Mouse (Mus musculus) heart, postnatal 14 days (tissue): ENCODE results near the gene Srgap2. TPM values are rescaled to one million over a fixed set of nuclear protein-coding genes. Genes with fewer than 3 reads are reported as not detected.
A peak's percentile ranks its signal among the peaks of the same experiment; 100 is the strongest.

ENCODE experiments used
- DNase-seq, 2 experiments: peaks; one replicate each; pipeline ENCODE4 v3.0.0; 2021 to 2022
- intact Hi-C: fragments of 180-260 bp; cut with DNase I; formaldehyde crosslinking; loops from one replicate; pipeline ENCODE4 v1.15.1; 2025
- total RNA-seq, 2 experiments: library from RNA; stranded (reverse); gene quantifications; 2 replicates each; pipeline ENCODE4 v1.2.3; 2021

Srgap2 gene
- total RNA-seq, 2 experiments from 2014 or later: 25.0 to 29.4 TPM

GRCm38 (mm10) chr1:131481391-131481790, 45.8 kb downstream of the Srgap2 start:
- no peak for DNase-seq
- intact Hi-C loops: no loop called here

GRCm38 (mm10) chr1:131478770-131479305, 48.3 kb downstream of the Srgap2 start:
- no peak for DNase-seq
- intact Hi-C loops: loop anchor here (5.0 kb wide), 1 partner anchor 47 kb away; no protein-coding TSS in a partner anchor

DNA sequence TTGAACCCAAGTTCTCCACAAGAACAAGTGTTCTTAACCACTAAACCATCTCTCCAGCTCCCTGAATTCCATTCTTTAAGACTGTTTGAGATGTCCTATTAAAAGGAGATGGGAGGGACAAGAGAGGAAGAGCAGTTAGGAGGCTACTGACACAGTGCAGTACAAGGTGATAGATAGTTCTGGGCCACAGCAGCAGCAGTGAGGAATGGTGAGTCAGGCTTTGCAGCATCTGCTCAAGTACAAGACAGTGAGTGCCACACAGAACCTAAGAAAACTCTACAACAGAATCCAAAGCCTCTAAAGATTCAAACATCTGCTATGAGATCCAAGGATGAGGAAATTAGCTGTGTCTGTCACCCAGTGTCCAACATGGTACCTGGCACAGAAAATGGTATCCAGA, 51.8 kb downstream of the Srgap2 start:
- DNase-seq: no peak
- intact Hi-C loops: loop anchor here (5.0 kb wide), 1 partner anchor 43 kb away; no protein-coding TSS in a partner anchor

DNA sequence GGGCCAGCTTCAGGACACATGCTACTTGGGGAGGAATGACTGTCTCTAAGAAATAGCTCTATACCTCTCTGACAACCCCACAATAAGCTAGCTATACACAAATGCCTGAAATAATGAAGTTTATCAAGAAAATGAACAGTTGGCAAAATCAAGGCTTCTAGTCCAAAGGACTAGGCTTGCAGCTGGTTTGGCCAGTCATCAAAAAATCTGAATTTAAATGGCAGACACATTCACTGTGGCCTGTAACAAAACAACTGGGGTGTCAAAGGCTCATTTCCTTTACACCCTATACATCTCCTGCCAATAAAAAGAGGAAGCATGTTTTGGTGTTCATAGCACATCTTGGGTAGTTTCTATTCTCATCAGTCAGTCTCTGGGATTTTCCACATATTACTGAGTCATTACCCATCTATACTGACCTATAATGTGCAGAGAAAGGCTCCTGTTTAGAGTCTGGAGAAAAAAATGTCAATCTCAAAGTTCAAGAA, 53.5 kb downstream of the Srgap2 start:
- intact Hi-C loops: no loop called here

DNA sequence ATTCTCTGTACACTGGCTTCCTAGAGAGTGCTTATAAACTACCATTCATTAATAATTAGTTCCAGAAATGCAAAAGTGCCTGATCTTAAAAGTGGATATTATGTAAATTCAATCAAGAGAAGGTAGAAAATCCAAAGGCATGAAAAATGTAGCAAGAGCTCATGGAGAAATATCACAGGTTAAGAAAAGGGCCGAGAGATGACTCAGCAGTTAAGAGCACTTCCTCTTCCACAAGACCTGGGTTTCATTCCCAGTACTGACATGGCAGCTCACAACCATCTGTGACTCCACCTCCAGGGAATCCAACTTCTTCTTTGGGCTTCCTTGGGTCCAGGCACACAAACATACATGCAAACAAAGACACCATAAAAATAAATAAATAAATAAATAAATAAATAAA, 56.6 kb downstream of the Srgap2 start:
- no peak for DNase-seq
- intact Hi-C loops: no loop called here

More for the DNA sequence above, 53.5 kb downstream of the Srgap2 start:
- no peak for DNase-seq

DNA sequence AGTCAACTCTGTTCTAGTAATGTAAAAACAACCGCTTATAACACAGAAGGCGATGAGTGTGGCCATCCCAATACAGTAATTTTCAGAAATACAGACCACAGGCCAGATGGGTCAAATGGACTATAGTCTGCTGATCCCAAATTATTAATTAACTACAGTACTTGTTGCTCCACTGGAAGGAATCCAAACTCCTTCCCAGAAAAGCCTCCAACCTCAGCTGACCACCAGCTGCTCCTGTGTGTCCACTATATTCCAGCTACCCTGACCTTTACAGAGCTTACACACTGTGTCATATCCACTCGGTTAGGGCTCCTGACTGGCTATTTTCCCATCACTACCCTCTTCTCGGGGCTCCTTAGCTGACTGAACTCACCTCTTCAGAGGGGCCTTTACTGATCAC, 61.3 kb downstream of the Srgap2 start:
- intact Hi-C loops: no loop called here
- no peak for DNase-seq

- no peak for DNase-seq
Observed at GRCm38 (mm10) chr1:131463953-131464627, 63.1 kb downstream of the Srgap2 start.

GRCm38 (mm10) chr1:131462541-131463067, 64.5 kb downstream of the Srgap2 start:
- no peak for DNase-seq
- intact Hi-C loops: no loop called here

More at GRCm38 (mm10) chr1:131463953-131464627, 63.1 kb downstream of the Srgap2 start:
- intact Hi-C loops: no loop called here

DNA sequence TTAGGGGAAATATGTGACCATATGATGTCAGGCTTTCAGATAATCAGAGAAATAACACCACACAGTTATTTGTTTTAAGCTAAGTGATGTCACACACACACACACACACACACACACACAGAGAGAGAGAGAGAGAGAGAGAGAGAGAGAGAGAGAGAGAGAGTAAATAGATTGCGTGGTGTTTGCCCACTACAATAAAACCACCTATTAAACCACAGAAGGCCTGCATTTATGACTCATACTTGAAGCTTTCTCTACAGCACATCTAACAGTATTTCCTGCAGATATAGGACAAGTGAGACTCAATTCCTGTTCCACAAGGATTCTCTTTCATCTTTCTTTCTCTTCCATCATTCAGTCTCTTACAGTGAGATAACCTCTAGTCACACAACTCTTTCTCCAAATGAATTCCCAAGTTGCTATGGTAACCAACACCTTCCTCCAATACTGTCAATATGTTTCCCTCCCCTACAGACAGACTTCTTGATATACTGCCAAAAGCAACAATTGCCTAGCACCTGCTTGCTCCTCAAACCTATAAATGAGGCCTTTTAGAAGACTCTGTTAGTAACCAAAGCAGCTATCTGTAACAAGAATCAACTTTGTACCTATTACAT, 66.1 kb downstream of the Srgap2 start:
- intact Hi-C loops: no loop called here
- DNase-seq: no peak

GRCm38 (mm10) chr1:131455355-131455890, 71.7 kb downstream of the Srgap2 start:
- no peak for DNase-seq
- intact Hi-C loops: no loop called here

- no peak for DNase-seq
- intact Hi-C loops: no loop called here
Observed at GRCm38 (mm10) chr1:131454386-131454785, 72.8 kb downstream of the Srgap2 start.

DNA sequence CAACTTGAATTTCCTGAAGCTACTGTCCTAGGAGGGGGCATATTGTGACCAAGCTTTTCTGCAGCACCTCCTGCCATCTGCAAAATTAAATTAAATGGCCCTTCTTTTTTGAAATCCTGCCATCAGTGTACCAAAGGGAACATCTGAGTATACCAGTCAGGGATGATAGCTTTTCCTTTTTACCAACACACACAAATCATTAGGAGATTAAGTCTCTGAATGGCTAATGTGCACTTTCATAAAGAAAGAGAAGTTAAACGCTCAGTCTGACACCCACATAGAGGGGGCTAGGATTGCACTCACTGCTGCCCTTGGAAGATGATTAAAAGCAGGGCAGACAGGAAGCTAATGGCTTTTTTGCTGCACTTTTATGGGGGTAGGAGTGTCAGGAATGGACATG, 73.8 kb downstream of the Srgap2 start:
- intact Hi-C loops: no loop called here

GRCm38 (mm10) chr1:131448373-131448772, 78.8 kb downstream of the Srgap2 start:
- intact Hi-C loops: no loop called here
- no peak for DNase-seq

More for the DNA sequence above, 73.8 kb downstream of the Srgap2 start:
- no peak for DNase-seq

GRCm38 (mm10) chr1:131447333-131447732, 79.8 kb downstream of the Srgap2 start:
- intact Hi-C loops: loop anchor here (1.0 kb wide), 1 partner anchor 16 kb away; no protein-coding TSS in a partner anchor
- no peak for DNase-seq

- DNase-seq: no peak
- intact Hi-C loops: no loop called here
Observed at GRCm38 (mm10) chr1:131446577-131446976, 80.6 kb downstream of the Srgap2 start.

DNA sequence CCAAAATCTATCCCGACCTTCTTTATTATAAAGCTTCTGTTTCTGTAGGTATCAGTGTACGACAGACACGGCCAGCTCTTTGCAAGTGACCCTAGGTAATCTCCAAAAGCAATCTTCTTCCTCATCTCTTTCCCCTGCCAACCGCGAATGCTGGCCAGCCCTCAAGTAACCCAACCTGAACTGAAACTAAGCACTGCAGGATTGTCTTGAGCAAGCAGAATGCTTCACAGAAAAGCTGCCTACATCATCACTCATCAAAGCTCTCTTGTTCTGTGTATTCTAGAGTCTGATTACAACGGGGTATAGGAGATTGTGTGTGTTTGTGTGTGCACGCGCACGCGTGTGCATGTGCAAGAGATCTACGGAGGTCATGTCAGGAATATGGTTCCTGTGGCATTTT, 88.6 kb downstream of the Srgap2 start:
- intact Hi-C loops: no loop called here
- DNase-seq: no peak

DNA sequence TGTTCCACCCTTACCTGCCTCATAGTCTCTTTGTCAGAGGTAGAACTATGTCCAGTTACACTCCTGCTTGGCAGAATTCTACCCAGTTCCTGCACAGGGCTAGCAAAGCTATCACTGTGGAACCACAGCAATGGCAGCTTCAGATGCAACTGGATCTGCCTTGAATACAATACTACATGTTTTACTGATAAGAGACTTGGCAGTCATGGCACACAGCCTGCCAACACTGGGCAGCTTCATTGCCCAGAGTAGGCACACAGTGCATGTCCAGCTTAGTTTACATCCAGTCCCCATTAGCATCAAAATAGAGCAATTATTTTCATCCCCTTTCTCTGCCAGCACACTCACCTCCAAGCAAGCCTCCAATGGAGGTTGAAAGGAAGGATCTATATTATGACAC, 89.2 kb downstream of the Srgap2 start:
- no peak for DNase-seq
- intact Hi-C loops: no loop called here

GRCm38 (mm10) chr1:131436609-131437008, 90.5 kb downstream of the Srgap2 start:
- DNase-seq: no peak
- intact Hi-C loops: no loop called here

- DNase-seq: peak; percentile 65 to 82
- intact Hi-C loops: loop anchor here (1.0 to 5.0 kb wide), 3 partner anchors 16 to 84 kb away; no protein-coding TSS in a partner anchor
Observed at GRCm38 (mm10) chr1:131431456-131432246, 95.5 kb downstream of the Srgap2 start.
